Mouse (Mus musculus): ENCODE measurements at regions not wholly inside any gene's neighbourhood (a gene's known extent, or its start where the extent isn't known, plus 50 kb on each side); places are given as distances from the start of the nearest gene placed in this dataset.

DNA sequence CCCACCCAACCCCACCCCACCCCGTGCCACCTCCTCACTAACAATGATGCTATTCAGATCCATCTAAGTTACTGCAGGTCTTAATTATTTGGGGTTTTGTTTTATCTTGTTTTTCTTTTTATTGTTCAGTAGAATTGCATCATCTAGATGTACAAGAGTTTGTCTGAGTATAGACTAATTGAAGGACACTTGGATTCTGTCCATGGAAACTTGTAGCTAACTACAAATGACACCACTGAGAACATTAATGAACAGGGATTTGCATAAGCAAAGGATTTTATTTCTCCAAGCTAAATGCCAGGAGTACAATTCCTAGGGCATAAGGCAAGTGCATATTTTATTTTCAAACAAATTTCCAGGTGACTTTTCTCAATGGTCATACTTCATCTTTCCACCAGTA is 318.4 kb upstream of the Slc7a11 start:
- ATAC-seq (replicated peaks; ENCODE audit: poor library complexity): no peak

DNA sequence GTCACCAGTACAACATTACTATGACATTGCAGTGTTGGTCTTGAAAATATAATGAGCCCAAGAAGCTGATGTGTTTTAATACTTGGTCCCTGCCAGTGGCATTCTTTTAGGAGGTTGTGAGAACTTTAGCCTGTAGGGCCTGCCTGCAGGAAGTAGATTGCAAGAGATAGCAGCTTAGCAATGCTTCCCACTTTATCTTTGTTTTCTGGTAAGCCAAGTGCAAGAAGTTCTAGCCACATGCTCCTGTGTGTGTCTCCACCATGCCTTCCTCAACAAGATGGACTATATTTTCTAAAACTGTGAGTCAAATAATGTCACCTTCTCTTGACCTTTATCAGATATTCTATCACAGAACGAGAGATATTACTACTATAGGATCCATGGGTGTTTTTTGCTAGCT is 314.7 kb upstream of the Slc7a11 start:
- ATAC-seq (replicated peaks; ENCODE audit: poor library complexity): no peak

DNA sequence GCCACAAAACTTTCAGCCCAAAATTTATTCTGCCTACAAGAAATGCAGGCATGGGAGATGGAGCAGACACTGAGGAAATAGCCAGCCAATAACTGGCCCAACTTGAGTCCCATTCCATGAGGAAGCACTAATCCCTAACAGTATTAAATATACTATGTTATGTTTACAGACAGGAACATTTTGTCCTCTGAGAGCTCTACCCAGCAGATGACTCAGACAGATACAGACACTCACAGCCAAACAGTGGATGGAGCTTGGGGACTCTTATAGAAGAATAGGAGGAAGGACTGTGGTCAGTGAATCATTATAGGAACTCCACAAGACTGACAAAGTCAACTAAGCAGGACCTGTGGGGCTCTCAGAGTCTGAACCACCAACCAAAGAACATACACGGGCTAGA is 293.8 kb upstream of the Slc7a11 start:
- no peak for ATAC-seq (replicated peaks; ENCODE audit: poor library complexity)

DNA sequence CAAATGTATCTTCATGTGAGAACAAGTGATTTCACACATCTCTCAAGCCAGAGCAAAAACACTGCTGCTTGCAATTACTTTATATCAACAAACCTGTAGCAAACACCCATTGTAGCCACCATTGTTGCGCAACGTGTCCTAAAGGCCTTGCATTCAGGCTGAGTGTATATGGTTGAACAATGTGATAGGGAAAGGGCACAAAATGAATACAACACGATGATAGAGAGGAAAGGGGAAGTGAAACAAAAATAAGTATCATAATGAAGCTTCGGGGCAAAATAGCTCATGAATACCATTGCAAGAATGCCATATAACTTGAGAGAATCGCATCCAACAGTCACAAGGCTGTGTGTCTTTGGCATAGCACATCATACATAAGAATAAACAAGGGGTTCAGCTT is 275.6 kb upstream of the Slc7a11 start:
- ATAC-seq (replicated peaks; ENCODE audit: poor library complexity): peak; percentile 87

DNA sequence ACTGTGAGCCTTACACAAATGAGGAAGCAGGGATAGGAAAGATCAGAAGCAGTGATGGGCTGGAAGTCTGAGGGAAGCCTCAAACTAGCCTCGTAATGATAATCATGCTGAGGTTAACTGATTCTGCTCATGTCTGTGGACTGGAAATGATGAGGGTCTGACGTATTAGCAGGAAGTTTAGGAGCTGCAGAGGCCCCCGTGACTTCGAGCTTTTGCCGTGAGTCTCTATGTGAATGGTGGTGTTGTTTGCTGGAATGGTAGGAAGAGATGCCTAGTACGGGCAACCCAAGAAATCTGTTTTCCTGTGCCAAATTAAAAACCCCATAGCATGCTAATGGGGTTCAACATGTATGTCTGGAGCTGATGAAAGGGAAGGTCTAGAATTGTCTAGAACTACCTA is 270.0 kb upstream of the Slc7a11 start:
- ATAC-seq (replicated peaks; ENCODE audit: poor library complexity): no peak

DNA sequence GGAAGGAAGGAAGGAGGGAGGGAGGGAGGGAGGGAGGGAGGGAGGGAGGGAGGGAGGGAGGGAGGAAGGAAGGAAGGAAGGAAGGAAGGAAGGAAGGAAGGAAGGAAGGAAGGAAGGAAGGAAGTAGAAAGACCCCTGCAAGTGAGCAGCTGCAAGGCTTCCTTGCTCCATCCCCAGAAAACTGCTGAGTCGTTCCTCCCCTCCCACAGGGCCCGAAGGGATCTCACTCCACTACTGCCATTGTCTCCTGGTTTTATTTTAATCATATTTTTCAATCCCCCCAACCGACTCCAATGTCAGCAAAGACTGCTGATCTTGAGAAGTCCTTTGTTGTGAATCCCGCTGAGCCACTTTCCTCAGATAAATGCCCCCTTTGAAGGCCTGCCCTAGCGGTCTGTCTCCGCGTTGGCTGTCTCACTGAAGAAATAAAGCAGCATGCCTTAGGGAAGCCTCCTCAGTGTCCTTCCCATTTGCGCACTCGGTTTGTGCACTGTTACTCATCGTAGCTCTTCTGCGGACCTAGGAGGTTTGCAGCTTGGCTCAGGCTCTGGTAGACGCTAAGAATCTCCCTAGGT is 266.1 kb upstream of the Slc7a11 start:
- no peak for ATAC-seq (replicated peaks; ENCODE audit: poor library complexity)

DNA sequence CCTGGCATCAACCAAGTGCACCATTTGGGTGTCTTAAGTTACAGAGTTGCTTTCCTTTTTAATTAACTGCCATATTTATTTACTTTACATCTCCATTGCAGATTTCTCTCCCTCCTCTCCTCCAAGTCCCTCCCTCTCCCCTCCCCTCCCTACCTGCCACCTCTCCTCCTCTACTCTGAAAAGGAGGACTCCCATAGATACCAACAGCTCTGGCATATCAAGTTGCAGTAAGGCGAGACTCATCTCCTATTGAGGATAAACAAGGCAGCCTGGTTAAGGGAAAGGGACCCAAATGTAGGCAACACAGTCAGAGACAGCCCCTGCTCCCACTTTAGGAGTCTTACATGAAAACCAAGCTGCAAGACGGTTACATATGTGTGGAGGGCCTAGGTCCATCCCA is 263.3 kb upstream of the Slc7a11 start:
- no peak for ATAC-seq (replicated peaks; ENCODE audit: poor library complexity)

DNA sequence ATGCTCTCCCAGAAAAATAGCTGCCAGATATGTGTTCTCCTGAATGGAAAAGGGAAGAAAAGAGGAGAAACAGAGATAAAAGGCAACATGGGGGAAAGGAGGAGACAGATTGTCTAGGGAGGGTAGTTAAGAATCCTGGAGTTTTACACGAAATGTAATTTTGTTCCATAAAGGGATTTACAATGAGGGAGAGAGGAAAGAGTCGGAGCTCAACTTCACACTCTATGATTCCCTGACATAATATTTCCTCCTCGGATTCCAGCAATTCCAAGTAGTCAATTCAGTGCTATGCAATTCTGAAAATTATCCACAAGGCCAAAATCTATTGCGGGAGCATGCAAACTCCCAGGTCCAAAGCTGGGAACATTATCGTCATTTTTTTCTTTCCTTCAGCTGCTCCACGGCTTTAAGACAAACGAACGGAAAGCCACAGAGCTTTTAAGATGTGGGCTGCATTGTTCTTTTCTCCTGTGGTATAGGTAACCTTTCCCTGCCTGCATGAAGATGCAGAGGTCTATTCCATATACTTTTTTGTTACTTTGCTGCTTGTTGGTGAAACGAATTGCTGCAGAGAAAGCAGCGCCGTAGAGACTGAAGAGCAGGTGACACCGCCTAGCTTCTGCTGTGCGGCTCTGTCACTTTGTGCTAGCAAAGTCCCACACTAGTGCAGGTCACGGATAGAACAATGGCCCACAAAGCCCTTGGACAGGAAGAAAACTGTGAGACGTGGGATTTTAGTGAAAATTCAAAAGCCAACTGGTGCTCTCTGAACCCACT is 251.7 kb upstream of the Slc7a11 start:
- no peak for ATAC-seq (replicated peaks; ENCODE audit: poor library complexity)

DNA sequence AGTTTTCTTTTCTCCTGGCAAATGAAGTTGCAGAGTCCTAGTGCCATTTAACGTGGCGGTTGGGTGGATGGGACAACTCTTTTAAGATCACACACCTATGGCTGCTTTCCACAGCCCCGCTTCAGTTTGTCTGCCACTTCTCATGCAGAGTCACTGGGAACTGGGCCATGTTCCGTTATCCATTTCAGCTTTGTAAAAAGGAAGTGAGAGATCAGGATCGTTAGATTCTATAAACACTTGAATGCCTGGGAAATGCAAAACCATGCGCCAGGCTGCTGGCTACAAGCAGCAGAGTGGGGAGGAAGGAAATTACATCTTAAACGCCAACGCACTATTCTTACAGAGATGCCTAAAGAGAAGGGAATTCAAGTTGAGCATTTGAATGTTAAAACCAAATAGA is 251.1 kb upstream of the Slc7a11 start:
- peak; percentile 64 for ATAC-seq (replicated peaks; ENCODE audit: poor library complexity)

DNA sequence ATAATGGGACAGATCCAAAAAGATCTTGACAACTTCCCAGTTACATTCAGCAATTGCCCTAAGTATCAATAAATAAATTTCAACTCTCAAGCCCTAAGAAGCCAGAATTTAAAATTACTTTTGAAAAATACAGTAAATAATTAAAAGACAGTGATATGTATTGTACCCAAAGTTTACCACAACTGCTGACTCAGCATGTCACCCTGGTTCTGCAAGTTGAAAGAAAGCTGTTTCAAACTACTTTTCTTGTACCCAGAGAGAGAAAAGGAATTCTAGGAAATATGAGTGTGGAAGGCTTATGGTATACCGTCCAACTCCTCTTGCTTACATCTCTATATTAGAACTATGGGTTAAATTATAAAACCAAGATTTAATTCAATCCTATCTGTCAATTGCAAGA is 248.9 kb upstream of the Slc7a11 start:
- no peak for ATAC-seq (replicated peaks; ENCODE audit: poor library complexity)

DNA sequence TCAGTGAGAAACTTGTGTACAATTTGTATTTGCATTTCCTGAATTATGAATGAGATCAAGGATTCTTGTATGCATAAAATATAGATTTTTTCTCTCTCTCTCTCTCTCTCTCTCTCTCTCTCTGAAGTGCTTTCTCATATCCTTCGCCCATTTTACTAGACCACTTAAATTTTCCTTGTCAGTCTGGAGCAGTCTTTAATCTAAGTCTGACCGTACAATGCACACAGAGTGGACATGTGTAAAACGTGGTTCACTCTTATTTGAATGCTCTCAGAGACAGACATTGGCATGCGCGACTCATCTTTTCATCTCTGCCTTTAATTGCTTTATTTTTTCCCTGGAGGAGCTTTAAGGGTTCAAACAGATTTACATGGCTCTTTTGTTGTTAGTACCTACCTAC is 247.3 kb upstream of the Slc7a11 start:
- ATAC-seq (replicated peaks; ENCODE audit: poor library complexity): no peak

DNA sequence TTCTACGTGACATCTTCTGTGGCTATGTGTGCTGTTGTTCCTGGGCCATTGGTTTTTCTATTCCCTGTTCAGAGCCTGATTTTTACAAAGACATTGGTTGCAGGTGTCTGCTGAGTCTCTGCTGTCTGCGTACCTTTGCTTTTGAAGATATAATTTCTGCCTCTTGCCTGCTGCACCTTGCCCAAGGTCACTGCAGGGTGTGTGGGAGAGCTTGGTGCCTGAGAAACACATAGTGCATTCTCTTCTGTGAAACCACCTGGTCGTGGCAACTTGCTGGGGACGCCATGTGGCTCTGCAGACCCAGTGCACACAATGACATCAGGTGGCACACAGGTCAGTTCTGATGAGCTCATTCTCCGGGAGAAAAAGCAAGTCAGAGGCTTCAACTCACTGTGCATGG is 246.0 kb upstream of the Slc7a11 start:
- no peak for ATAC-seq (replicated peaks; ENCODE audit: poor library complexity)

DNA sequence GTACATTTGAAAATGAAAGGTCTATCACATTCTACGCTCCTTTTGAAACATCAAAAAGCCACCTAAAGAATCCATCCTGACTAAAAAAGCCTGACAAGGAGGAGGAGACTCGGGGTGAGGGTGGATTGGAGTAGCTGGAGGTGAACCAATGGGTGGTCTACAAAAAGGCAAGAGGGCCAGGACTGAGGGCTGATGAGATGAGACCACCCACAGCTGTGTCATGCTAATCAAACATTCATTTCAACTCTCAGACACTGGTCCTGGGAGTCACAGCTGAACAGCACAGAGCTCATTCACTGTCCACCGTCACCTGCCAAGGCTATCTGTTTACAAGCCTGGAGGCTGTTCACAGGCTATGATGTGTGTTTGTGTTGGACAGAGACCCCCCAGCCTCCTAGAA is 244.3 kb upstream of the Slc7a11 start:
- no peak for ATAC-seq (replicated peaks; ENCODE audit: poor library complexity)

DNA sequence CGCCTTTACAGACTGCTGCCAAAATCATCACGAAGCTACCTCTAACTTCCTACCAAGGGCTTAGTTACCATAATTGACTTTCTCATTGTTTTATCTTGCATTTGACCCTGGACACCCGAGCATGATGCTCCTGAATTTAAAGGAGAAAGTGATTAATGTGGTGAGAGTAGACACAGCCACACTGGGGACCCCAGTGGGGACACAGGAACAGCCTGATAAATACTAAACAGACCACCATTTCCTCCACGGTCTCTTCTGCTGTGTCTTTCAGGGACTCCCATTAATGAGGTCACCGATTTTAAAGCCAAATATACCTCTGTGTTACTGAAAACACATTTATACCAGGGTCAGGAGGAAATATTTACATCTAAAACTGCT is 235.2 kb upstream of the Slc7a11 start:
- no peak for ATAC-seq (replicated peaks; ENCODE audit: poor library complexity)

DNA sequence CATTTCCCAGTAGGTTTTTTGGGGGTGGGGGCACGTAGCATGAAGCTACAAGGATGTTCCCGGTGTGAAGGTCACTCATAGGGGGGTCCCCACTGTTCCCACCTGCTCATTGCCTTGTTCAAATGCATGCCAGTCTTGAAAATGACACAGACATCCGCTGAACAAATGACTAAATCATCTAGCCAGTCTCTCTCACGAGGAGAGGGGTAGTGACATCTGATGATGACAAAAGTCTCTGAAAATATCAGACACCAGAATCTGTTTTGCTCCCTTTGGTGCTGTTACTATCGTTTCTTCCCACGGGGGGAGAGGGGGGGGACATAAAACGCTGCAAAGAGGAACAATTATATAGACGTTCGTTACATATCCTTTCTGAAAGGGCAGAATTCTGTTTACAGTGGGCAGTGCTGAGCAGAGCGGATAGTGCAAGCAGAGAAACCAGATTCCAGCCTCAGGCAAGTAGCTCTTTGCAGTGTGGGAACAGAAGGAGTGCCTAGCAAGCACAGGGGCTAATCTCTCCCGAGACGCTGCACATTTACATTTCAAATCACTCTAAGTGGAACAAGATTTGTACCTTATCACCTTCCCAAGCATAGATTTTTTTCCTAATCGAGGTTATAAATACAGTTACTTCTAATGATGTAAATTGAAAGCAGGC is 234.7 kb upstream of the Slc7a11 start:
- no peak for ATAC-seq (replicated peaks; ENCODE audit: poor library complexity)

DNA sequence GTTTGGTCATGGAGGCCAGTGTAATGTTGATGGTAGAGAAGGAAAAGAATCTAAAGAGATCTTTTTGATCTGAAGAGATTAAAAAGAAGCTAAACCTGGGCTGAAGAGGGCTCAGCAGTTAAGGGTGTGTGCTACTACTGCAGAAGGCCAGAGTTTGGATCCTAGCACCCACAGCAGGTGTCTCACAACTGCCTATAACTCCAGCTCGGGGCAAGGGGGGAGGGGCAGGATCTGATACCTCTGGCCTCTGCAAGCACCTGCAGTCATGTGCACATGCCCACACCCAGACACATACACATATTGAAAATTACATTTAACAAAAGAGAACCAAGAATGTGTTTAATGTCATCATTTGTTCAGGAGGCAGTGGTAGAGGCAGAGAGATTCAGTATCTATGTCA is 232.4 kb upstream of the Slc7a11 start:
- no peak for ATAC-seq (replicated peaks; ENCODE audit: poor library complexity)

DNA sequence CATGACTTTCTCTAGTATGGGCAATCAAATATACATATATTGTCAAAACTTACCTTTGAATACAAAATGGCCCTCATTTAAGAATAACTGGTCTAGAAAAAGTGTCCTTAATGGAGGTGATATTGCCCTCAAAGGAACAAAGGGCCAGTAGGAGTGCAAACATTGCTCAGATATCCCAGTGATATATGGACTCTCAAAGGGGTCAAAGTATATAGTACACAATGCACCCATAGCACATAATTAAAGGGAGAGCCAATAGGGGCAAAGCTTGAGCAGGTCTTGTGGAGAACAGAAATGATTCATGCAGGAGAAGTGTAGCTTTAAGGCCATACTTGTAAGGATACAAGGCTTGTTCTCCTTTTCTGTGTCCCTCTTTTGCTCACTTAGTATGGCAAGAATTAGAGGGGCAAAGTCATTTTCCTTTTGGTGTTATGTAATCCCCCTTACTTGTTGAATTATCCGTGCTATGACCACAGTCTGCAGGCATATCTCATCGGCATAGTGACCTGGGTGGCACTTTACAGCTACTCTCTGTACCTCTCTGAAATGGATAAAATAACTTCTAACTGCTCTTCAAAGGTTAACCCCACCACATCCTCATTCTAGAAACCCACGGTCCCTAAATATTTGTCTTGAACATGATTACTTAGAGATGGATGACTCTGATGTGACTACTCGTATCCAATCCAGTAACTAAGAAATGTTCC is 231.6 kb upstream of the Slc7a11 start:
- no peak; the same call in 1 of the 2 replicates for ATAC-seq (replicated peaks; ENCODE audit: poor library complexity)

DNA sequence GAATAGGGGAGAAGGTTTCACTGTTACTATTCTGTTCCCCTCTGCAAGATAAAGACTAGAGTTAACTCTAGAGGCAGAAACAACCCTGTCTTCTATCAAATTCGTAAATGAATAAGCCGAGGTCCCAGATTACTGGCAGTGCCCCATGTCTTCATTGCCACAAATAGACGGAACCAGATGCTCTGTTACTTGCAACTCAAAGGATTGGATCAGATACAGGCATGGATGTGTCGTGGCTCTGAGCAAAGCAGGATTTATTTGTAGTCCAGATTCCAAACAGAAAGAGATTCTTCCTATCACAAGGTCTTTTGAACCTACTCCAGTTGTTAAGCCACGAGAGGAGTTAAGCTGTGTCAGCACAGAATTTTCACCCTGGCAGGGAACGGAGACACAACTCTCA is 221.9 kb upstream of the Slc7a11 start:
- no peak for ATAC-seq (replicated peaks; ENCODE audit: poor library complexity)

DNA sequence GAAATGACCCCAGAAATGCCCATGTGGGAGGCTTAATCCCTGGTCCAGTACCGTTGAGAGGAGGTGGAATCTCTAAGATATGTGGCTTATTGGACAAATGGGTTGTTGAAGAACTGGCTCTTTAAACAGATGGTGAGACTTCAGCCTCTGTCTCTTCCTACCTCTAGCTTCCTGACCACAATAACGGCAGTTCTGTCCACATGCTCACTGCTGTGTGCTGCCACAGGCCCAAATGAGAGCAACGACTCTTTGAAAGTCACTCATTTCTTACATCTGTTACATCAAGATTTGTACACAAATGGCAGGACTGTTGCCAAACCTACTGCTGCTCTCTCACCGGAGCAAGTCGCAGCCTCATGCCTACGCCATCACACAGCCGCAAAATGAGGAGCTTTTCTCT is 217.6 kb upstream of the Slc7a11 start:
- ATAC-seq (replicated peaks; ENCODE audit: poor library complexity): peak; percentile 73

DNA sequence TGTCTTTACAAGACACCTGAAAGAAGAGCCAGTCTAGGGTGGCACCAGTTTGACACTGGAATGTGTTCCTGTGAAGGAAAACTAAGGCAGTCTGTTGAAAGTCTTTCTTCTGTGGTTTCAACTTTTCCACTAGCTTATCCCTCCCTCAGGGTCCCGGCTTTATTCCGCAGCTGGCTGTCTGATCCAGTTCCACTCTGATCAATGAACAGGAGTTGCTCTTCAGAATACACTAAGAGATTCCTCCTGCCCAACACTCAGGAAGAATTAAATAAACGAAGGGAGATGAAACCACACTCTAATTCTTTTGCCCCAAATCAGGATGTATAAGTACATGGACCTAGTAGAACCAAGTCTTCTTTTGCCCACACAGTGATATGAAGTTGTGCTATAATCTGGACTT is 217.2 kb upstream of the Slc7a11 start:
- no peak for ATAC-seq (replicated peaks; ENCODE audit: poor library complexity)

DNA sequence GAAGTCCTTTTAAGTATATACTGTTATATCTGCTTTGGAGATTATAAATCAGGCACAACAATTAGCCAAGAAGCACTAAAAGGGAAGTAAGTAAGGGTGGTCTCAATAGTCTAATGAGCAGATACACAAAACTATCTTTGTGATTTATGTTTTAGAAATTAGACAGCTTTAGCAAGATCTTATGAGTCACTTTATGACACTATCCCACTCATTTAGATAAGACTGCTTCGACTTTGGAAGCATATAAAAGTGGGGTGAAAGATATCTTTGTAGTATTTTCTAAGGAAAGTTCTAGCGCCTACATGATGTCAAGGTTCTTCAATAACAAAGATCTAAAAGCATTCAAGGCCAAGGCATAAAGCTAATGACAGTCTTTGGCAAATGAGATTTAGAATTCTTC is 214.5 kb upstream of the Slc7a11 start:
- no peak for ATAC-seq (replicated peaks; ENCODE audit: poor library complexity)

DNA sequence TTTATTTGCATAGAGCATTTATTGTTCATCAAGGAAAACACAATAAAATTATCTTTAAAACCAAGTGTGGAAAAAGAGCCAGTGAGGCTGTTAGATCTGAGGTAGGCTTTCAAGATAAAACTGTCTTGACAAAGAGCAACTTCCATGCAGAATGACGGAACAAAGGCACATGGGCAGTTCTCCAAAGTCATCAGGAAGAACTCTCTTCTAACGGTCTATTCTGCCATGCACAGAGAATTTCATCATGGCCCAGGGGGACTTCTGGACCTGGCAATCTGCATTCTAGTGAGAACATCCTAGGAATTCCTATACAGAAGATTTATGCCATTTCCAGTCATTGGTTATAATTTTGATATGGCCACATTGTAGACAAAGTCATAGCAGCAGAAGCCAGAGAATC is 211.0 kb upstream of the Slc7a11 start:
- no peak for ATAC-seq (replicated peaks; ENCODE audit: poor library complexity)
